Mouse (Mus musculus) liver, postnatal 0 days (tissue): ENCODE measurements around the gene Klhl3.

ENCODE experiments used
- CTCF ChIP-seq: sonication (generic); IDR thresholded peaks from 2 replicates; pipeline ENCODE4 v1.5.1; 2016; ENCODE audit warnings: antibody characterized with exemption, low read depth
- EP300 ChIP-seq: IDR thresholded peaks from 2 replicates; pipeline ENCODE4 v1.6.1; 2016; ENCODE audit warnings: antibody characterized with exemption, low read depth, mild to moderate bottlenecking

- no peak for TF ChIP-seq CTCF
- TF ChIP-seq EP300 = no peak
These were observed 153.6 kb downstream of the Klhl3 start for GRCm38 (mm10) chr13:57959806-57960205.
